Mouse (Mus musculus) G1E (cell line): Measurements from ENCODE around the gene Samd8. TPM values are rescaled to one million over a fixed set of nuclear protein-coding genes. Genes with fewer than 3 reads are reported as not detected.

Source experiments
- ATAC-seq: 2 replicates; pipeline ENCODE4 v1.8.0; 2016; ENCODE audit warnings: mild to moderate bottlenecking; ENCODE audit not compliant: insufficient number of reproducible peaks, poor library complexity, low FRiP score, severe bottlenecking; ENCODE audit errors: extremely low read depth
- DNase-seq: peaks from one replicate; pipeline ENCODE4 v3.0.0; 2012; ENCODE audit warnings: low spot score
- H3K27me3 ChIP-seq: 2 replicates; pipeline ENCODE4 v1.6.1; 2012; ENCODE audit warnings: mild to moderate bottlenecking, low read length, inconsistent platforms; ENCODE audit not compliant: insufficient read depth
- H3K36me3 ChIP-seq: replicated peaks from 2 replicates; pipeline ENCODE3; 2012; ENCODE audit warnings: mild to moderate bottlenecking, inconsistent platforms
- H3K4me1 ChIP-seq: 2 replicates; pipeline ENCODE4 v1.6.1; 2012; ENCODE audit warnings: low read depth, low read length, inconsistent platforms, mixed read lengths; ENCODE audit not compliant: insufficient read depth
- H3K4me3 ChIP-seq: 2 replicates; pipeline ENCODE4 v1.5.1; 2012; ENCODE audit warnings: low read depth, mild to moderate bottlenecking, inconsistent platforms, low read length, moderate library complexity, mixed read lengths
- H3K9me3 ChIP-seq: replicated peaks from 2 replicates; pipeline ENCODE4 v1.6.1; 2012; ENCODE audit warnings: inconsistent platforms
- CTCF ChIP-seq: IDR thresholded peaks from 2 replicates; pipeline ENCODE4 v1.5.1; 2012; ENCODE audit warnings: low read depth, low read length, inconsistent platforms, mixed read lengths
- GATA1 ChIP-seq: IDR thresholded peaks from 2 replicates; pipeline ENCODE4 v1.6.1; 2012; ENCODE audit warnings: borderline replicate concordance, low read length, inconsistent platforms, mixed read lengths
- GATA2 ChIP-seq: IDR thresholded peaks from 2 replicates; pipeline ENCODE4 v1.6.1; 2012; ENCODE audit warnings: low read depth, low read length, inconsistent platforms, borderline replicate concordance
- POLR2AphosphoS5 ChIP-seq: IDR thresholded peaks from 2 replicates; pipeline ENCODE4 v1.6.1; 2012; ENCODE audit warnings: low read depth, low read length, inconsistent platforms; ENCODE audit not compliant: insufficient replicate concordance
- TAL1 ChIP-seq: conservative IDR thresholded peaks from 2 replicates; pipeline ENCODE4 v1.6.1; 2012; ENCODE audit warnings: low read depth, low read length, inconsistent platforms, mixed read lengths
- polyA plus RNA-seq: library from polyadenylated mRNA; stranded (reverse); fragments of >175 nt; gene quantifications from 2 replicates; pipeline ENCODE4 v1.2.3, GENCODE M21; 2012
- total RNA-seq, 2 experiments: library from RNA; stranded (forward) in 1 of 2; stranded (reverse) in 1 of 2; fragments of 200-1000 nt in 1 of 2; fragments of >200 nt in 1 of 2; fragmentation: Nextera tagmentation in 1 of 2; gene quantifications; 2 replicates each; pipeline ENCODE4 v1.2.3; 2014 to 2017

Samd8 gene
- total and polyA plus RNA-seq, 3 experiments = 9.5 to 19.4 (median 12.7) TPM

GRCm38 (mm10) chr14:21787374-21787773, 37.0 kb downstream of the Samd8 start:
- ATAC-seq = no peak
- Histone ChIP-seq H3K36me3 (peaks cover 80% of the 10 kb centered on the region), H3K9me3 (no peaks in the 10 kb centered on the region), H3K27me3 (no peaks in the 10 kb centered on the region), H3K4me3 (no peak overlapping the region), H3K4me1 (peaks cover 3% of the 10 kb centered on the region; the same call in 1 of the 2 replicates)
- DNase-seq = no peak
- no peak for TF ChIP-seq GATA1
- TF ChIP-seq POLR2AphosphoS5 = no peak
- no peak for TF ChIP-seq CTCF
- TF ChIP-seq GATA2 = no peak
- TF ChIP-seq TAL1 = no peak

- H3K4me1 ChIP-seq = peaks cover 3% of the 10 kb centered on the region; the same call in 1 of the 2 replicates
- ATAC-seq = no peak
- peaks cover 83% of the 10 kb centered on the region for H3K36me3 ChIP-seq
- H3K27me3 ChIP-seq = no peaks in the 10 kb centered on the region
- no peak for TF ChIP-seq CTCF
- no peak for TF ChIP-seq POLR2AphosphoS5
- TF ChIP-seq GATA2 = no peak
- TF ChIP-seq TAL1 = no peak
- TF ChIP-seq GATA1 = no peak
- H3K9me3 ChIP-seq = no peaks in the 10 kb centered on the region
- no peak for DNase-seq
- H3K4me3 ChIP-seq = no peak overlapping the region
Measured at GRCm38 (mm10) chr14:21788121-21788520, 37.8 kb downstream of the Samd8 start.

GRCm38 (mm10) chr14:21790585-21791251, 40.4 kb downstream of the Samd8 start:
- peaks cover 3% of the 10 kb centered on the region; the same call in 1 of the 2 replicates for H3K4me1 ChIP-seq
- no peak for DNase-seq
- ATAC-seq = no peak
- H3K27me3 ChIP-seq = no peaks in the 10 kb centered on the region
- TF ChIP-seq TAL1 = no peak
- TF ChIP-seq CTCF = no peak
- TF ChIP-seq GATA2 = no peak
- H3K4me3 ChIP-seq = no peak overlapping the region
- no peaks in the 10 kb centered on the region for H3K9me3 ChIP-seq
- H3K36me3 ChIP-seq = peaks cover 83% of the 10 kb centered on the region

GRCm38 (mm10) chr14:21791722-21792121, 41.4 kb downstream of the Samd8 start:
- no peaks in the 10 kb centered on the region for H3K27me3 ChIP-seq
- DNase-seq = no peak
- H3K9me3 ChIP-seq = no peaks in the 10 kb centered on the region
- TF ChIP-seq CTCF = no peak
- TF ChIP-seq POLR2AphosphoS5 = no peak
- no peak for TF ChIP-seq GATA2
- TF ChIP-seq TAL1 = no peak
- TF ChIP-seq GATA1 = no peak
- H3K4me3 ChIP-seq = no peak overlapping the region
- H3K36me3 ChIP-seq = peaks cover 76% of the 10 kb centered on the region
- peaks cover under 1% of the 10 kb centered on the region; the same call in 1 of the 2 replicates for H3K4me1 ChIP-seq
- ATAC-seq = no peak

GRCm38 (mm10) chr14:21792250-21792649, 41.9 kb downstream of the Samd8 start:
- Histone ChIP-seq H3K4me1 (no peaks in the 10 kb centered on the region), H3K9me3 (no peaks in the 10 kb centered on the region), H3K36me3 (peaks cover 75% of the 10 kb centered on the region), H3K4me3 (no peak overlapping the region), H3K27me3 (no peaks in the 10 kb centered on the region)
- no peak for TF ChIP-seq TAL1
- TF ChIP-seq GATA1 = no peak
- TF ChIP-seq GATA2 = no peak
- TF ChIP-seq CTCF = no peak
- TF ChIP-seq POLR2AphosphoS5 = no peak
- no peak for ATAC-seq
- DNase-seq = no peak

GRCm38 (mm10) chr14:21800641-21801040, 50.3 kb downstream of the Samd8 start:
- no peak overlapping the region for H3K4me3 ChIP-seq
- no peaks in the 10 kb centered on the region for H3K27me3 ChIP-seq
- H3K4me1 ChIP-seq = peaks cover 13% of the 10 kb centered on the region
- H3K9me3 ChIP-seq = no peaks in the 10 kb centered on the region
- H3K36me3 ChIP-seq = peaks cover 36% of the 10 kb centered on the region
- DNase-seq (no peak), ATAC-seq (no peak)
- TF ChIP-seq CTCF (no peak), GATA1 (no peak), TAL1 (no peak), GATA2 (no peak), POLR2AphosphoS5 (no peak)

- DNase-seq (no peak), ATAC-seq (no peak)
- H3K27me3 ChIP-seq = no peaks in the 10 kb centered on the region
- peaks cover 34% of the 10 kb centered on the region for H3K36me3 ChIP-seq
- H3K4me1 ChIP-seq = peaks cover 20% of the 10 kb centered on the region
- TF ChIP-seq GATA1 = no peak
- TF ChIP-seq POLR2AphosphoS5 = no peak
- no peak for TF ChIP-seq GATA2
- no peak for TF ChIP-seq CTCF
- no peak for TF ChIP-seq TAL1
- no peak overlapping the region for H3K4me3 ChIP-seq
- no peaks in the 10 kb centered on the region for H3K9me3 ChIP-seq
Measured at GRCm38 (mm10) chr14:21801624-21802023, 51.3 kb downstream of the Samd8 start.
